Mouse (Mus musculus) erythroblast, embryonic 14.5 days (primary cell): ENCODE measurements around the gene Cdca3.
A peak's percentile ranks its signal among the peaks of the same experiment; 100 is the strongest.

ENCODE experiments used
- GATA1 ChIP-seq: IDR thresholded peaks from 2 replicates; pipeline ENCODE4 v1.6.1; 2012; ENCODE audit warnings: low read length, inconsistent platforms, mixed read lengths
- TAL1 ChIP-seq: IDR thresholded peaks from 3 replicates; pipeline ENCODE4 v1.6.1; 2012; ENCODE audit warnings: low read length, inconsistent platforms, mixed read lengths

DNA sequence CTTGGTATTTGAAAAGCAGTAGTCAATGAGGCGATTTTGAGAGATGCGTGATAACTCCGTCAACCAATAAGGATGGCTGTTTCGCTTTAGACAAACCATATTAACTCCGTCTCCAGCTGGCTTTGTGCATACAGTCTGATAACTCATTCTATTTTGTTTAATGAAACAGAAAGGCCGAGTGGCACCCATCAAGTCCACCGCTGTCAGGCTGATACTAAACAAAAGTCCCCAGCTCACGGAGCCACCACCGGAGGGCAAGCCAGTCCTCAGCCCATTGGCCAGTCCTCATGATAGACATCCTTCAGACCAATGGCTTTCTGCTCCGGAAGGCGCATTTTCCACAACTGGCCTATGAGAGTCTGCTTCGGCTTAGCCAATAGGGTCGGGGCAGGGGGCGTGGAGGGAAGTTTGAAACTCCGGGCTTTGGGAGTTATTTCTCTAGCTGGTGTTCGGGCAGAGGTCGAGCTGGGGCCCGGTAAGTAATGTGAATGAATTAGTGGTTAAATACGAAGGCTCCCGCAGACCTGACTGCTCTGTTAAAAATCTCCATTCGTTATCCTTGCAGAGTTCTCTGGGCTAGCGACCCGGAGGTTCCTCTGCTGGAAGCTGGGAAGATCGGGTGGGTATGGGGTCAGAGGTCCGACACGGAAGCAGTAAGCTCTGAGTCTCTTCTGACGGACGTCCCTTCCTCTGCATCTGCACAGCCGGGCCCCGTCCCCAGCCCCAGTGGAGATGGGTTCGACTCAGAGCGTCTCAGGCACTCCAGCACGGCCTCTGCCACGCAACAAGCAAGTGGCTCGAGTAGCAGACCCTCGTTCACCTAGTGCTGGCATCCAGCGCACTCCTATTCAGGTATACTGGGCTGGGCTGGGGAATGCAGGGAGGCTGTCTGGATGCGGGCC lies 703 bp downstream of the Cdca3 start:
- no peak for TF ChIP-seq TAL1
- TF ChIP-seq GATA1: peak; percentile 63
